Mouse (Mus musculus) kidney, adult 2 months (tissue): ENCODE measurements around the gene Pheta1. TPM values are rescaled to one million over a fixed set of nuclear protein-coding genes. Genes with fewer than 3 reads are reported as not detected.

Experiments
- DNase-seq: peaks from one replicate; pipeline ENCODE4 v3.0.0; 2021
- H3K27ac ChIP-seq: fragments of 200-500 bp; 2 replicates; pipeline ENCODE4 v1.5.1; 2012; ENCODE audit warnings: low read depth, low read length, control low read depth, inconsistent platforms; ENCODE audit not compliant: insufficient read depth
- H3K27me3 ChIP-seq: fragments of 200-500 bp; replicated peaks from 2 replicates; pipeline ENCODE4 v1.6.1; 2012; ENCODE audit warnings: mild to moderate bottlenecking, moderate library complexity, low read length, inconsistent platforms; ENCODE audit not compliant: control insufficient read depth, insufficient read depth
- H3K36me3 ChIP-seq: fragments of 200-500 bp; 2 replicates; pipeline ENCODE4 v1.6.1; 2012; ENCODE audit warnings: mild to moderate bottlenecking, moderate library complexity, low read length, inconsistent platforms; ENCODE audit not compliant: control insufficient read depth, insufficient read depth
- H3K4me1 ChIP-seq: fragments of 200-500 bp; 2 replicates; pipeline ENCODE4 v1.6.1; 2011; ENCODE audit warnings: low read length; ENCODE audit not compliant: control insufficient read depth, insufficient read depth
- H3K4me3 ChIP-seq: fragments of 200-500 bp; 2 replicates; pipeline ENCODE4 v1.5.1; 2011; ENCODE audit warnings: mild to moderate bottlenecking, low read depth, low read length, control low read depth; ENCODE audit not compliant: insufficient read depth
- CTCF ChIP-seq: fragments of 200-500 bp; conservative IDR thresholded peaks from 2 replicates; pipeline ENCODE4 v1.5.1; 2011; ENCODE audit warnings: low read depth, mild to moderate bottlenecking, control low read depth, low read length, moderate library complexity, mixed read lengths; ENCODE audit not compliant: insufficient read depth, insufficient read length
- POLR2A ChIP-seq: fragments of 200-500 bp; IDR thresholded peaks from one replicate; pipeline ENCODE4 v1.6.1; 2011; ENCODE audit warnings: low read depth, low read length, control low read depth
- WGBS: fragments of 180-500 bp; shearing (Covaris S2); methylation state at CpG from one replicate; pipeline ENCODE4 v1.1.7; 2018; 5-methylcytosine and 5-hydroxymethylcytosine counted together
- polyA plus RNA-seq: library from polyadenylated mRNA; depleted of rRNA; stranded (reverse); fragments of >200 nt; gene quantifications from 2 replicates; pipeline ENCODE4 v1.2.3, GENCODE M21; 2012

The Pheta1 gene
- polyA plus RNA-seq, 1 experiment, result 19.1 TPM

GRCm38 (mm10) chr5:121871515-121872030 is 22.8 kb downstream of the Pheta1 start:
- 85% methylated on average over 13 of the region's 13 CpGs for WGBS

GRCm38 (mm10) chr5:121872158-121872557 is 23.4 kb downstream of the Pheta1 start:
- H3K4me1 ChIP-seq, result no peaks in the 10 kb centered on the region
- H3K4me3 ChIP-seq, result no peak overlapping the region
- no peaks in the 10 kb centered on the region for H3K27me3 ChIP-seq
- no peaks in the 10 kb centered on the region for H3K36me3 ChIP-seq
- TF ChIP-seq POLR2A (no peak), CTCF (peak; percentile 96)
- 26% methylated on average over 4 of the region's 4 CpGs for WGBS
- H3K27ac ChIP-seq, result no peak overlapping the region
- DNase-seq, result peak; percentile 76

More at GRCm38 (mm10) chr5:121871515-121872030, 22.8 kb downstream of the Pheta1 start:
- H3K36me3 ChIP-seq, result no peaks in the 10 kb centered on the region
- TF ChIP-seq CTCF (no peak), POLR2A (no peak)
- no peak overlapping the region for H3K27ac ChIP-seq
- H3K4me1 ChIP-seq, result no peaks in the 10 kb centered on the region
- H3K4me3 ChIP-seq, result no peak overlapping the region
- peak; percentile 25 for DNase-seq
- H3K27me3 ChIP-seq, result no peaks in the 10 kb centered on the region

GRCm38 (mm10) chr5:121875041-121875440 is 26.3 kb downstream of the Pheta1 start:
- 90% methylated on average over 12 of the region's 12 CpGs for WGBS
- H3K27me3 ChIP-seq, result no peaks in the 10 kb centered on the region

GRCm38 (mm10) chr5:121876901-121877300 is 28.1 kb downstream of the Pheta1 start:
- 81% methylated on average over 12 of the region's 12 CpGs for WGBS
- DNase-seq, result no peak

More at GRCm38 (mm10) chr5:121875041-121875440, 26.3 kb downstream of the Pheta1 start:
- no peak overlapping the region for H3K27ac ChIP-seq
- DNase-seq, result no peak
- H3K36me3 ChIP-seq, result no peaks in the 10 kb centered on the region
- no peaks in the 10 kb centered on the region for H3K4me1 ChIP-seq
- TF ChIP-seq POLR2A (no peak), CTCF (no peak)
- no peak overlapping the region for H3K4me3 ChIP-seq

GRCm38 (mm10) chr5:121878703-121879102 is 29.9 kb downstream of the Pheta1 start:
- no peak for TF ChIP-seq CTCF
- TF ChIP-seq POLR2A, result no peak
- Histone ChIP-seq H3K36me3 (no peaks in the 10 kb centered on the region), H3K27ac (no peak overlapping the region), H3K27me3 (no peaks in the 10 kb centered on the region), H3K4me3 (no peak overlapping the region), H3K4me1 (no peaks in the 10 kb centered on the region)
- WGBS, result 74% methylated on average over 17 of the region's 17 CpGs
- DNase-seq, result no peak

More at GRCm38 (mm10) chr5:121876901-121877300, 28.1 kb downstream of the Pheta1 start:
- no peak overlapping the region for H3K27ac ChIP-seq
- no peaks in the 10 kb centered on the region for H3K36me3 ChIP-seq
- H3K4me3 ChIP-seq, result no peak overlapping the region
- no peaks in the 10 kb centered on the region for H3K4me1 ChIP-seq
- no peaks in the 10 kb centered on the region for H3K27me3 ChIP-seq
- TF ChIP-seq POLR2A (no peak), CTCF (no peak)

- WGBS, result 67% methylated on average over 6 of the region's 6 CpGs
- H3K27me3 ChIP-seq, result no peaks in the 10 kb centered on the region
- H3K36me3 ChIP-seq, result no peaks in the 10 kb centered on the region
- no peak overlapping the region for H3K27ac ChIP-seq
- peak; percentile 41 for DNase-seq
- peak; percentile 74 for TF ChIP-seq CTCF
- no peak for TF ChIP-seq POLR2A
- H3K4me3 ChIP-seq, result no peak overlapping the region
- H3K4me1 ChIP-seq, result no peaks in the 10 kb centered on the region
These were observed 30.4 kb downstream of the Pheta1 start for GRCm38 (mm10) chr5:121879211-121879610.

- Histone ChIP-seq H3K27me3 (no peaks in the 10 kb centered on the region), H3K27ac (no peak overlapping the region), H3K4me1 (no peaks in the 10 kb centered on the region), H3K36me3 (no peaks in the 10 kb centered on the region), H3K4me3 (no peak overlapping the region)
- TF ChIP-seq CTCF (no peak), POLR2A (no peak)
- DNase-seq, result no peak
- 78% methylated on average over 8 of the region's 8 CpGs for WGBS
These were observed 34.6 kb downstream of the Pheta1 start for GRCm38 (mm10) chr5:121883356-121883755.
